Mouse (Mus musculus): Measurements from ENCODE around the gene Vcam1. TPM values are rescaled to one million over a fixed set of nuclear protein-coding genes. Genes with fewer than 3 reads are reported as not detected.

The Vcam1 gene
- polyA plus RNA-seq, 1 experiment: 6.6 TPM

GRCm38 (mm10) chr3:116119162-116119561, 10.3 kb downstream of the Vcam1 start:
- Histone ChIP-seq H3ac (ENCODE audit: control insufficient read depth, insufficient read length) (no peak overlapping the region), H3K4me3 (no peak overlapping the region), H3K79me2 (ENCODE audit: control insufficient read depth, insufficient read depth) (no peaks in the 10 kb centered on the region), H3K36me3 (ENCODE audit: control insufficient read depth, insufficient read depth) (no peaks in the 10 kb centered on the region), H3K27me3 (ENCODE audit: control insufficient read depth, insufficient read depth, insufficient read length) (no peaks in the 10 kb centered on the region), H3K4me2 (ENCODE audit: low read depth) (no peak overlapping the region)
- TF ChIP-seq TCF12 (IDR thresholded peaks at IDR 0.05; ENCODE audit: insufficient read depth, poor library complexity, severe bottlenecking) (no peak), USF1 (IDR thresholded peaks at IDR 0.05; ENCODE audit: low read depth) (peak; percentile 72), MYOD1 (IDR thresholded peaks at IDR 0.05; ENCODE audit: control insufficient read depth in 1 of 3, insufficient read length in 2 of 3, low read depth in 2 of 3) (no peak), POLR2A (IDR thresholded peaks at IDR 0.05; ENCODE audit: insufficient read length, low read depth) (no peak), REST (IDR thresholded peaks at IDR 0.05; ENCODE audit: insufficient read depth, insufficient read length) (no peak), SRF (IDR thresholded peaks at IDR 0.05; ENCODE audit: control insufficient read depth, insufficient read length, low read depth) (no peak), MAX (IDR thresholded peaks at IDR 0.05; ENCODE audit: low read depth) (no peak)

DNA sequence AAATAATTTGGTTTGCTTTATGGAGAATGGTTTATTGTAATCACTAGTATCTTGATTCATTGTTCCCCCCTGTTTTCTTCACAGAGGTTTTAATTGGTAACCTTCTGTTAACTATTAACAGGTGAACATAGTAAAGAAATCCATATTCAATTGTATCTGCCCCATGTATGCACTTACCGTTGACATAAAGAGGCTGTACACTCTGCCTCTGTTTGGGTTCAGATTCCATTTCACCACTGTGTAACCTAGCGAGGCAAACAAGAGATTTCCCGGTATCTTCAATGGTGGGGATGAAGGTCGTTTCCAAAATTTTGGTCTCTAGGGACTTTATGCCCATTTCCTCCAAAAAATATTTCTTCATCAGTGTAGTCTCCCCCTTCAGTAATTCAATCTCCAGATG, 12.4 kb downstream of the Vcam1 start:
- Histone ChIP-seq H3K27me3 (ENCODE audit: control insufficient read depth, insufficient read depth, insufficient read length) (no peaks in the 10 kb centered on the region), H3K36me3 (ENCODE audit: control insufficient read depth, insufficient read depth) (no peaks in the 10 kb centered on the region), H3K4me3 (no peak overlapping the region), H3K4me2 (ENCODE audit: low read depth) (no peak overlapping the region), H3K79me2 (ENCODE audit: control insufficient read depth, insufficient read depth) (no peaks in the 10 kb centered on the region), H3ac (ENCODE audit: control insufficient read depth, insufficient read length) (no peak overlapping the region)
- TF ChIP-seq REST (IDR thresholded peaks at IDR 0.05; ENCODE audit: insufficient read depth, insufficient read length): no peak
- TF ChIP-seq MYOD1 (IDR thresholded peaks at IDR 0.05; ENCODE audit: control insufficient read depth in 1 of 3, insufficient read length in 2 of 3, low read depth in 2 of 3): no peak

- TF ChIP-seq MYOD1 (IDR thresholded peaks at IDR 0.05; ENCODE audit: control insufficient read depth in 1 of 3, insufficient read length in 2 of 3, low read depth in 2 of 3) (peak in 1 of 3 experiments; percentile 10), POLR2A (IDR thresholded peaks at IDR 0.05; ENCODE audit: insufficient read length, low read depth) (peak; percentile 10), CEBPB (IDR thresholded peaks at IDR 0.05; ENCODE audit: insufficient read depth, poor library complexity, severe bottlenecking) (0 out of 2 replicates have a peak, but pooled peaks have one; percentile 2), TCF3 (IDR thresholded peaks at IDR 0.05; ENCODE audit: insufficient read length, low read depth) (no peak)
- Histone ChIP-seq H3K79me2 (ENCODE audit: control insufficient read depth, insufficient read depth) (no peaks in the 10 kb centered on the region), H3K4me3 (peak overlapping the region; percentile 21), H3K36me3 (ENCODE audit: control insufficient read depth, insufficient read depth) (no peaks in the 10 kb centered on the region), H3K27me3 (ENCODE audit: control insufficient read depth, insufficient read depth, insufficient read length) (no peaks in the 10 kb centered on the region), H3ac (ENCODE audit: control insufficient read depth, insufficient read length) (no peak overlapping the region), H3K4me2 (ENCODE audit: low read depth) (peak overlapping the region; percentile 79)
Measured at GRCm38 (mm10) chr3:116114249-116115188, 15.0 kb downstream of the Vcam1 start.

DNA sequence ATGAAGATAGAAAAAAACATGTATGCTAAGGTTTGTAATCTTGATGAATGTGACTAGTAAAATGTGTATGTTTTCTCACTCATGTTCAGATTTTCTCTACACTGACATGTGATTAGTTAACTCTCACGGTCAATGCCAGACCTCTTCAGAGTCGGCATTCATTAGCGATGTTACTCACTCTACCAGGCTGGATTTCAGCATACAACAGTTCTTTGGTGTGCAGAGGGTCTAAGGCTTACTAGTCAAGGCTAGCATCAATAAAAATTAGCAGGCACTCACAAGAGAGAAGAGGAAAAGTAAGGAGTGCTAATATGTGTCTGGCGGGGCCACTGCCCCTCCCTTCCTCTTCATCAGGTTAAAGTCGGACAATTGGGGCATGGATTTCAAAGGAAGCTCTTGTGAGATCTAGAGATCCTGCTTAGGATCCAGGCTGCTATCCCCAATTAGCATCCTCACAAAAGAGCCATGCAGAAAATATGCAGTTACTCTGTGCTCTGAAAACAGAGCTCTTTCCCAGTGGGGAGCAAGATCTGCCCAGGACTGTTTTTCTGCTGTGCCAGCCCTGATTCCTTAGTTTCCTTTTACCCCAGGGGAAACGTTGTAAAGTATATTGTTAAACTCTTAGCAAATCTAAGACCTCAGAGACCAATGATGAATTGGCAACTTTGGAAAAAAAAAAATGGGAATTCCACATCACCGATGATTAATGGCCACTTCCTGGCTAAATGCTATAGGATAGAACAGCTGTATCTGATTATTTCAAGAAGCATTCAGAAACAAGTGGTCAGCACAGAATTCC, 15.8 kb downstream of the Vcam1 start:
- no peaks in the 10 kb centered on the region for H3K36me3 ChIP-seq (ENCODE audit: control insufficient read depth, insufficient read depth)
- no peak for TF ChIP-seq SRF (IDR thresholded peaks at IDR 0.05; ENCODE audit: control insufficient read depth, insufficient read length, low read depth)
- no peak for TF ChIP-seq MYOG (IDR thresholded peaks at IDR 0.05; ENCODE audit: control insufficient read depth in 1 of 3, insufficient read depth in 1 of 3, insufficient read length in 2 of 3, low read depth in 2 of 3)
- TF ChIP-seq USF1 (IDR thresholded peaks at IDR 0.05; ENCODE audit: low read depth): no peak
- TF ChIP-seq POLR2AphosphoS2 (IDR thresholded peaks at IDR 0.05; ENCODE audit: insufficient read length, low read depth): no peak
- no peak for TF ChIP-seq TCF12 (IDR thresholded peaks at IDR 0.05; ENCODE audit: insufficient read depth, poor library complexity, severe bottlenecking)
- no peak for TF ChIP-seq MAX (IDR thresholded peaks at IDR 0.05; ENCODE audit: low read depth)
- TF ChIP-seq POLR2A (IDR thresholded peaks at IDR 0.05; ENCODE audit: insufficient read length, low read depth): no peak
- TF ChIP-seq REST (IDR thresholded peaks at IDR 0.05; ENCODE audit: insufficient read depth, insufficient read length): no peak
- no peak for TF ChIP-seq E2F4 (IDR thresholded peaks at IDR 0.05; ENCODE audit: insufficient read depth)
- TF ChIP-seq CEBPB (IDR thresholded peaks at IDR 0.05; ENCODE audit: insufficient read depth, poor library complexity, severe bottlenecking): no peak
- no peak for TF ChIP-seq MYOD1 (IDR thresholded peaks at IDR 0.05; ENCODE audit: control insufficient read depth in 1 of 3, insufficient read length in 2 of 3, low read depth in 2 of 3)
- no peak for TF ChIP-seq TCF3 (IDR thresholded peaks at IDR 0.05; ENCODE audit: insufficient read length, low read depth)
- H3K4me2 ChIP-seq (ENCODE audit: low read depth): peak overlapping the region; percentile 79

More for the DNA sequence above, 15.8 kb downstream of the Vcam1 start:
- no peaks in the 10 kb centered on the region for H3K79me2 ChIP-seq (ENCODE audit: control insufficient read depth, insufficient read depth)
- no peaks in the 10 kb centered on the region for H3K27me3 ChIP-seq (ENCODE audit: control insufficient read depth, insufficient read depth, insufficient read length)
- H3K4me3 ChIP-seq: peak overlapping the region; percentile 21
- no peak overlapping the region for H3ac ChIP-seq (ENCODE audit: control insufficient read depth, insufficient read length)

Data from myocyte (in vitro differentiated cells).